In genomic region chr3:65828020-65828419, GRCm38 (mm10) we compare ENCODE assay signal across 13 mouse cellular contexts.
A peak's percentile ranks its signal among the peaks of the same experiment; 100 is the strongest.
DNase-seq lines count a peak whose midpoint lies in the region; ATAC-seq and TF ChIP-seq lines count a peak whose summit lies in the region.
"Had no signal": no experiment of that assay in that cellular context is flagged by ENCODE, and none has a peak within 500 bp of the region (broad histone marks: within the 10 kb centered on the region; RNA-seq: fewer than 3 reads in every experiment).

No protein-coding gene starts in this region.

- no peak overlapping the region for H3K4me3 ChIP-seq in midbrain, postnatal 0 days (ENCODE audit: low read depth, low read length)
- no peak overlapping the region for H3K4me3 ChIP-seq in midbrain, embryonic 15.5 days
- H3K4me3 ChIP-seq: embryonic facial prominence, embryonic 15.5 days; liver, embryonic 13.5 days; neural tube, embryonic 15.5 days had no signal

- H3K4me2 ChIP-seq in midbrain, postnatal 0 days (ENCODE audit: low read depth, low read length, poor library complexity, severe bottlenecking): no peak overlapping the region
- H3K4me2 ChIP-seq in midbrain, embryonic 15.5 days: no peak overlapping the region
- H3K4me2 ChIP-seq: embryonic facial prominence, embryonic 15.5 days; hindbrain, embryonic 14.5 days; liver, embryonic 13.5 days; neural tube, embryonic 15.5 days had no signal

- WGBS in midbrain, postnatal 0 days: 72% methylated on average over 3 of the region's 3 CpGs
- WGBS in midbrain, embryonic 15.5 days: 74% methylated on average over 3 of the region's 3 CpGs

- no peak for TF ChIP-seq CTCF in midbrain, postnatal 0 days (IDR thresholded peaks at IDR 0.05)

- DNase-seq in heart, adult 11 months: peak; percentile 93
- DNase-seq in heart, adult 8-10 months (ENCODE audit: low spot score): no peak
- peak; percentile 44 for DNase-seq in midbrain, postnatal 0 days (ENCODE audit: low spot score)
- DNase-seq in embryo, embryonic 10 days (ENCODE audit: low spot score): no peak
- no peak for DNase-seq in spleen, postnatal 4 days (ENCODE audit: low spot score in 2 of 2)
- no peak for DNase-seq in retina, postnatal 1 day
- DNase-seq: liver, embryonic 13.5 days had no signal

- H3K9ac ChIP-seq in midbrain, postnatal 0 days (replicated peaks; ENCODE audit: low read length, poor library complexity, severe bottlenecking): no peak overlapping the region
- H3K9ac ChIP-seq in midbrain, embryonic 15.5 days: no peak overlapping the region
- H3K9ac ChIP-seq: embryonic facial prominence, embryonic 15.5 days; hindbrain, embryonic 14.5 days; liver, embryonic 13.5 days; neural tube, embryonic 15.5 days had no signal

- H3K27ac ChIP-seq in midbrain, postnatal 0 days (ENCODE audit: low read depth, low read length): no peak overlapping the region
- H3K27ac ChIP-seq in midbrain, embryonic 15.5 days: no peak overlapping the region
- H3K27ac ChIP-seq: embryonic facial prominence, embryonic 15.5 days; hindbrain, embryonic 14.5 days; liver, embryonic 13.5 days; neural tube, embryonic 15.5 days had no signal

- H3K9me3 ChIP-seq in midbrain, postnatal 0 days (ENCODE audit: low read length): no peaks in the 10 kb centered on the region
- H3K9me3 ChIP-seq in midbrain, embryonic 15.5 days: no peaks in the 10 kb centered on the region
- H3K9me3 ChIP-seq: embryonic facial prominence, embryonic 15.5 days; liver, embryonic 13.5 days; neural tube, embryonic 15.5 days had no signal

- ATAC-seq in midbrain, postnatal 0 days (ENCODE audit: low FRiP score): 0 out of 2 replicates have a peak, but pooled peaks have one; percentile 21
- ATAC-seq in midbrain, embryonic 15.5 days (replicated peaks): no peak
- ATAC-seq in common myeloid progenitor, adult 5-6 weeks (replicated peaks; ENCODE audit: low read depth, poor library complexity, severe bottlenecking): peak; percentile 54; the same call in 1 of the 2 replicates
- ATAC-seq: CD4-positive, CD25-positive, alpha-beta regulatory T cell, adult 4 months had no signal

- no peaks in the 10 kb centered on the region for H3K36me3 ChIP-seq in midbrain, postnatal 0 days (ENCODE audit: insufficient read depth, low read length)
- no peaks in the 10 kb centered on the region for H3K36me3 ChIP-seq in midbrain, embryonic 15.5 days (replicated peaks)
- H3K36me3 ChIP-seq: embryonic facial prominence, embryonic 15.5 days; liver, embryonic 13.5 days; neural tube, embryonic 15.5 days had no signal

- peaks cover 8% of the 10 kb centered on the region; the same call in 1 of the 2 replicates for H3K4me1 ChIP-seq in midbrain, postnatal 0 days (ENCODE audit: insufficient read depth, low read length)
- H3K4me1 ChIP-seq in midbrain, embryonic 15.5 days: peaks cover 16% of the 10 kb centered on the region

- H3K27me3 ChIP-seq in midbrain, postnatal 0 days (ENCODE audit: insufficient read depth, low read length): no peaks in the 10 kb centered on the region
- no peaks in the 10 kb centered on the region for H3K27me3 ChIP-seq in midbrain, embryonic 15.5 days (replicated peaks)
- H3K27me3 ChIP-seq: neural tube, embryonic 15.5 days had no signal

Comparison
In these comparisons a context has a peak if more than half of its experiments do, and no peak if none do; other contexts are left out.
1. DNase-seq: peak in heart, adult 11 months (single experiment) and midbrain, postnatal 0 days (single experiment); none in heart, adult 8-10 months (single experiment), embryo, embryonic 10 days (single experiment), spleen, postnatal 4 days (0 of 2) and retina, postnatal 1 day (single experiment).